Mouse (Mus musculus) CH12.LX (cell line): ENCODE measurements around the gene Sik3.

Experiments
- JUND ChIP-seq: conservative IDR thresholded peaks from 2 replicates; pipeline ENCODE4 v1.6.1; 2011; ENCODE audit warnings: low read depth, low read length, improper control_type of control experiment
- POLR2A ChIP-seq: IDR thresholded peaks from 2 replicates; pipeline ENCODE4 v1.6.1; 2011; ENCODE audit warnings: low read depth, mild to moderate bottlenecking, improper control_type of control experiment, low read length
- TBP ChIP-seq: conservative IDR thresholded peaks from 2 replicates; pipeline ENCODE4 v1.6.1; 2011; ENCODE audit warnings: low read depth, low read length, improper control_type of control experiment

- no peak for TF ChIP-seq JUND
- no peak for TF ChIP-seq POLR2A
- no peak for TF ChIP-seq TBP
Measured at GRCm38 (mm10) chr9:46119943-46120441, 107.4 kb downstream of the Sik3 start.
